Mouse (Mus musculus): ENCODE results near the gene Agpat2. TPM values are rescaled to one million over a fixed set of nuclear protein-coding genes. Genes with fewer than 3 reads are reported as not detected.

The Agpat2 gene
- polyA plus RNA-seq, 1 experiment from 2014 or later: 10.2 TPM

DNA sequence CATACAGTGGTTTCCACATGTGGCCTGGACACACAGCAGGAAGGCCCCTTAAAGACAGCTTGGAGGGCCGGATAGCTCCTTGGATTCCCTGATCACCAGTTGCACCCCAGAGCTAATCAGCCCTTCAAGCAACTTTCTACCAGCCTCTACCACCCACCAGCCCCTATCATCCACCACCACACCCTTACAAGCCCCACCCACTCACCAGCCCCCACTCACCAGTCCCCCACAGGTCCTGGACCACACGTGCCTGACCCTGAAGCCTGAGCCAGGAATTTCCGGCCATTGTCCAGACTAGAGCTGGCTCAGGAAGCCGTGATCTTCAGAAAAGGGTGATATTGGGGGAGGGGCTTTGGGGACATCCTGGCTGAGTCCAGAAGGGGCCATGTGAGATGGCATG is 28.4 kb downstream of the Agpat2 start:
- Histone ChIP-seq H3K36me3 (replicated peaks) (no peaks in the 10 kb centered on the region), H3K9me3 (no peaks in the 10 kb centered on the region), H3K27ac (peak overlapping the region; percentile 78), H3K27me3 (ENCODE audit: poor library complexity, severe bottlenecking) (no peaks in the 10 kb centered on the region), H3K4me1 (peaks cover 67% of the 10 kb centered on the region), H3K4me3 (no peak overlapping the region)
- no peak for DNase-seq (ENCODE audit: extremely low spot score, low spot score)
- 76% methylated on average over 4 of the region's 4 CpGs for WGBS

DNA sequence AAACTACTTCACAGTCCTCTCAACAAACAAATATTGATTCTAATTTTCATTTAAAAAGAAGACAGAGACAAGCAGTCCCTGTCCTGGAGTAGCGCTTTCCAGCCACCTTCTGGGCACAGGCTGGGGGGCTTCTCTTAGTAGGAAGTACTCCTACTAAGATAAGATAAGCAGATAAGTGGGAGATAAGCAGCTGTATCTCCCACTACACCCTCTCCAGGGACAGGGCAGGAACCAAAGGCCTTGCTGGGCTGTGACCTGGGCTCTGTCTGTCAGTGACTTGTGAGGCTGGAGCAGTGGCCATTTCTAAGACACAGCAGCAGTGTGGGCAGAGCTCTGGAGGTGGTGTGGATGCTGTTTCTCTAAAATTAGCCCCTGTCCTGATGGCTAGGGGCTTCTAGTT is 28.8 kb downstream of the Agpat2 start:
- H3K4me3 ChIP-seq: no peak overlapping the region
- H3K9me3 ChIP-seq: no peaks in the 10 kb centered on the region
- peak overlapping the region; percentile 78 for H3K27ac ChIP-seq
- peaks cover 70% of the 10 kb centered on the region for H3K4me1 ChIP-seq
- no peaks in the 10 kb centered on the region for H3K36me3 ChIP-seq (replicated peaks)
- 94% methylated on average over 1 of the region's 1 CpGs for WGBS
- DNase-seq (ENCODE audit: extremely low spot score, low spot score): no peak
- H3K27me3 ChIP-seq (ENCODE audit: poor library complexity, severe bottlenecking): no peaks in the 10 kb centered on the region

GRCm38 (mm10) chr2:26574862-26575261 is 29.4 kb downstream of the Agpat2 start:
- DNase-seq (ENCODE audit: extremely low spot score, low spot score): no peak
- Histone ChIP-seq H3K27me3 (ENCODE audit: poor library complexity, severe bottlenecking) (no peaks in the 10 kb centered on the region), H3K36me3 (replicated peaks) (no peaks in the 10 kb centered on the region), H3K4me3 (no peak overlapping the region), H3K4me1 (peaks cover 72% of the 10 kb centered on the region), H3K27ac (peak overlapping the region; percentile 78), H3K9me3 (no peaks in the 10 kb centered on the region)
- WGBS: 27% methylated on average over 5 of the region's 5 CpGs

DNA sequence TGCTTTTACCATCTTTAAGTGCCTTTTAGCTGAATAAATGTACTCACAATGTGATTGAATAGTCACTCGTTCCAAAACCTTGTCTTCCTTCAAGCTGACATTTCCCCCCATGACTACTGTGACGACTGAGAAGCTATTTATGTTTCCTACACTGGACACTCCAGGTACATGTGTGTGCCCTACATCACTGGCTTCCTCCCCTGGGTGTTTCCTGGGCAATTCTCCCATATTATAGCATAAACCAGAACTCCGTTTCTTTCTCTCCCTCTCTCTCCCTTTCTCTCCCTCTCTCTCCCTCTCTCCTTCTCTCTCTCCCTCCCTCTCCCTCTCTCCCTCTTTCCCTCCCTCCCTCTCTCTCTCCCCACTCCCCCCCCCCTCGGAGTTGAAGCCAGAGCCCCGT is 30.4 kb downstream of the Agpat2 start:
- 43% methylated on average over 5 of the region's 5 CpGs for WGBS
- H3K27ac ChIP-seq: 0 out of 2 replicates have a peak overlapping the region, but pooled peaks have one; percentile 78

GRCm38 (mm10) chr2:26573396-26573795 is 30.8 kb downstream of the Agpat2 start:
- no peak for DNase-seq (ENCODE audit: extremely low spot score, low spot score)
- H3K27ac ChIP-seq: no peak overlapping the region
- 85% methylated on average over 12 of the region's 12 CpGs for WGBS
- H3K9me3 ChIP-seq: no peaks in the 10 kb centered on the region
- no peaks in the 10 kb centered on the region for H3K36me3 ChIP-seq (replicated peaks)
- H3K4me3 ChIP-seq: no peak overlapping the region
- H3K4me1 ChIP-seq: peaks cover 68% of the 10 kb centered on the region
- H3K27me3 ChIP-seq (ENCODE audit: poor library complexity, severe bottlenecking): no peaks in the 10 kb centered on the region

More for the DNA sequence above, 30.4 kb downstream of the Agpat2 start:
- DNase-seq (ENCODE audit: extremely low spot score, low spot score): no peak
- H3K27me3 ChIP-seq (ENCODE audit: poor library complexity, severe bottlenecking): no peaks in the 10 kb centered on the region
- H3K36me3 ChIP-seq (replicated peaks): no peaks in the 10 kb centered on the region
- H3K4me1 ChIP-seq: peaks cover 72% of the 10 kb centered on the region
- H3K4me3 ChIP-seq: no peak overlapping the region
- H3K9me3 ChIP-seq: no peaks in the 10 kb centered on the region

DNA sequence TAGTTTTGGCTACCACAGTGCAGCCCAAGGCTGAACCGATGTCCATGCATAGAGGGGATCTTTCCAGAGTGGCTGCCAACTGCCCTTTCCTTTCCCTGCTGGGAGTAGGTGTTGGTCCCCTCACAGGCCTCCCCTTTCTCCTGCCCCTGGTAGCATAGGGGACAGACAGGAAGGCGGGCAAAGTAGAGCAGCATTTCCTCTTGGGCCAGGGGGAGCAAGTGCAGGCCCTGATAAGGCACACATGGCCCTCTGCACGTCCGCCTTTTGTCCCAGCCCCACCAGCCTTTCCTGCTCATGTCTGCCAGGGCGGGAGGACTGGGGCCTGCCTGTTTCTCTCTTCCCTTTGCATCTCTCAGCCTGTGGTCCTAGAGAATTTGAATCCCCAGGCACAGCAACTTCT is 32.4 kb downstream of the Agpat2 start:
- 77% methylated on average over 5 of the region's 5 CpGs for WGBS
- H3K4me3 ChIP-seq: no peak overlapping the region
- peaks cover 52% of the 10 kb centered on the region for H3K4me1 ChIP-seq
- H3K27me3 ChIP-seq (ENCODE audit: poor library complexity, severe bottlenecking): no peaks in the 10 kb centered on the region
- no peaks in the 10 kb centered on the region for H3K36me3 ChIP-seq (replicated peaks)
- H3K9me3 ChIP-seq: no peaks in the 10 kb centered on the region
- DNase-seq (ENCODE audit: extremely low spot score, low spot score): no peak
- peak overlapping the region; percentile 56 for H3K27ac ChIP-seq

GRCm38 (mm10) chr2:26571400-26571799 is 32.8 kb downstream of the Agpat2 start:
- H3K4me1 ChIP-seq: peaks cover 50% of the 10 kb centered on the region
- 81% methylated on average over 9 of the region's 9 CpGs for WGBS
- H3K4me3 ChIP-seq: no peak overlapping the region
- no peaks in the 10 kb centered on the region for H3K27me3 ChIP-seq (ENCODE audit: poor library complexity, severe bottlenecking)
- no peaks in the 10 kb centered on the region for H3K36me3 ChIP-seq (replicated peaks)
- DNase-seq (ENCODE audit: extremely low spot score, low spot score): no peak
- peak overlapping the region; percentile 56 for H3K27ac ChIP-seq
- H3K9me3 ChIP-seq: no peaks in the 10 kb centered on the region

DNA sequence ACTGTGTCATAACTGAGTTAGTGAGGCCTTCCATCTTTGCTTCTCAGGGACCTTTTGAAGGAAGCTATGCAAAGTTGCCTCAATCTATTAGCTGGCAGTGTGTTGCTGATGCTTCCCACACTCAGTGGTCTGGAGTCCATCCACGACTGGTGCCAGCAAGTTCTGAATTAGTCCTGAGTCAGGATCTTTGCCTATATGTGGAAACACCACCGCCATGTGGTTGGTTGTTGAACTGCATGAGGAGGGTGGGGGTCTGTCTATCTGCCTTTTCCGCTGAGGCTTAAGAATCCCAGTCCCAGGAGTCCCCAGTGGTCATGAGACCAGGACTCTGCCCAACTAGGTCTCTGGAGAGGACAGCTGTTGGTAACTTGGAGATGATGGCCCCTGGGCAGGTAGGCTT is 34.2 kb downstream of the Agpat2 start:
- H3K9me3 ChIP-seq: no peaks in the 10 kb centered on the region
- H3K36me3 ChIP-seq (replicated peaks): no peaks in the 10 kb centered on the region
- H3K27me3 ChIP-seq (ENCODE audit: poor library complexity, severe bottlenecking): no peaks in the 10 kb centered on the region
- peaks cover 41% of the 10 kb centered on the region for H3K4me1 ChIP-seq
- WGBS: 4% methylated on average over 3 of the region's 3 CpGs
- no peak overlapping the region for H3K4me3 ChIP-seq
- H3K27ac ChIP-seq: no peak overlapping the region
- peak; percentile 76 for DNase-seq (ENCODE audit: extremely low spot score, low spot score)

DNA sequence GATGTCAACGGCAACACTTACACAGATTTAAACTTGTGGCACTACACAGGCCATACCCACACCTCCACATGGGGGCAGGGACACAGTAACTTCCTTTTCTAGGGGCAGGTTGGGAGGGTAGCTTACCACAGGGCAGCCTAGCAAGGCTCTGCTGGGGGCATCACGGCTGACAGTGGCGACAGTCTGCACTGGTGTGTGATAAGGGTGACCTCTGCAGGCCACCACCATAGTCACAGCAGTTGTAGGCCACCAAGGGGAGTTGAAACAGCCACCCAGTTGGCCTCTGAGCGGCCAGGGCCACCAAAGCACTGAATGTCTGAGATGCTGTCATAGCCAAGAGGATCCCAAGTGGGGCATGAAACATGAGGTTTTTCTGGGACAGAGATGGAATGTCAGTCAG is 38.0 kb downstream of the Agpat2 start:
- 26% methylated on average over 4 of the region's 4 CpGs for WGBS
- peaks cover 26% of the 10 kb centered on the region for H3K4me1 ChIP-seq
- no peaks in the 10 kb centered on the region for H3K27me3 ChIP-seq (ENCODE audit: poor library complexity, severe bottlenecking)
- H3K4me3 ChIP-seq: no peak overlapping the region
- DNase-seq (ENCODE audit: extremely low spot score, low spot score): peak; percentile 59
- H3K36me3 ChIP-seq (replicated peaks): no peaks in the 10 kb centered on the region
- H3K9me3 ChIP-seq: no peaks in the 10 kb centered on the region
- no peak overlapping the region for H3K27ac ChIP-seq

DNA sequence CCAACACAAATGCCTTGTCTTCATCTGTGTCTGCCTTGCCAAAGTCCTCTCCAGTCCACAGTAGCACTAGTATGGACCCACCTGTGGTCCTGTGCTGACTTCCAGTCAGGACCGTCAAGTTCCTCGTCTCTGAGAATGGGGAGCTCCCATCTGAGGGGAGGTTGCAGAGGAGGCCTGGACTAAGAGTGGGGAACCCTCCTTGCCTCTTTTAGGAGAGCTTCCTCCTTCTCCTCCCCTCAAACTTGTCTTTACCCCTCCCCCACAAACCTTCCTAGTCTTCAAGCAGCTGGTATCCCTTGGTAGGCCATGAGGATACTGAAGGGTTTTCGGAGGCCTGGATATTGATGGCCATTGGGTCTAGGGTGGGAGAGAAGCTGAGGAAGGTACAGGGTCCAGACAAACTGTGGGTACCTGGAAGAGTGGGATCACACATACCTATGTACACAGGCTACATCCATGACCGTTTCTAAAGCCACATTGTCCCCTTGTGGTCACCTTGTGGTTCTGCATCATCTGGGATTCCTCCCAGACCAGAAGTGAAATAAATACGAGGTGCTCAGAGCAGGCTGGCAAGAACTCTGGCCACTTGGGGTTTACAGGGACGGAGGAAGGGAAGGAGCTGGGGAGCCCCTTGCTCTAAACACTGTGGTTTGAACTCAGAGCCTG is 42.7 kb downstream of the Agpat2 start:
- WGBS: 51% methylated on average over 6 of the region's 6 CpGs
- Histone ChIP-seq H3K4me3 (no peak overlapping the region), H3K36me3 (replicated peaks) (no peaks in the 10 kb centered on the region), H3K9me3 (no peaks in the 10 kb centered on the region), H3K27ac (peak overlapping the region; percentile 56), H3K27me3 (ENCODE audit: poor library complexity, severe bottlenecking) (no peaks in the 10 kb centered on the region), H3K4me1 (peaks cover 33% of the 10 kb centered on the region)
- DNase-seq (ENCODE audit: extremely low spot score, low spot score): peak; percentile 49

DNA sequence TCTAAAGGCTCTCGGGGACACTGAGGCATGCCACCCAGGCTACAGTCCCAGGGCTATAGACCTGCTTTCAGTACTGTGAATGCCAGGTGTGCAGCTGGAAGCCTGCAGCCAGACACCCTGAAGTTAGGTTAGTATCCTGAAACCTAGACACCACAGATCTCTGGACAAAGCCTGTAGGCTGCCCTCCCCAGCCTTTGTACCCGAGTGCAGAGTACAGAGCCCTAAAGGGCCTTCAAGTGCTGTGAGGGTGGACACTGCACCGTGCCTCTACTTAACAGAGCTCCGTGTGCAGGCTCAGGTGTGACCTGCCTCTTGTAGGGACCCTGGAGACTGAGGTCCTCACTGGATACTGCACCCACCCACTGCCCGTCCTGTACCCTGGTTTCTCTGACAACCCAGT is 43.7 kb downstream of the Agpat2 start:
- no peaks in the 10 kb centered on the region for H3K9me3 ChIP-seq
- WGBS: 86% methylated on average over 5 of the region's 5 CpGs
- no peaks in the 10 kb centered on the region for H3K36me3 ChIP-seq (replicated peaks)
- H3K4me3 ChIP-seq: no peak overlapping the region
- DNase-seq (ENCODE audit: extremely low spot score, low spot score): no peak
- peak overlapping the region; percentile 56 for H3K27ac ChIP-seq
- H3K27me3 ChIP-seq (ENCODE audit: poor library complexity, severe bottlenecking): no peaks in the 10 kb centered on the region
- peaks cover 28% of the 10 kb centered on the region for H3K4me1 ChIP-seq

DNA sequence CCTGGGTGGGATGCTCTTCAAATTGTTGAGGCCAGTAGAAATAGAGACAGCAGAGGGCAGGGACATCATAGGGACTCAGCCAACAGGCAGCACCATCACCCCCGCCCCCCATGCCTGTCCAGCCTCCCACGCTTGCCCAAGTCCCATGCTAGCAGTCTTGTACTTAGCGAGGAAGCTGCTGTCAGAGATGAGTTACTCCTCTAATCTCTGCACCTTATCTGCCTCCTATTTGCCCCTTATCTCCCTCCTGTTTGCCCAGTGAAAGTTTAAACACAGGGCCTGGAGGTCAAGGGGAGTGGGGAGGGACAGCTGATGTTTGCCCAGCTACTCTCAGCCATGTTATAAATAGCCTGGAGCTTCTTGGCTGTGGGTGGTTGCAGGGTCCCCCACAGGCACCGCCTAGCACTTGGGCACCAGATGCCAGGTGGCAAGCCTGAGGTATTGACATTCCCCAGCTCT is 47.7 kb downstream of the Agpat2 start:
- no peak for DNase-seq (ENCODE audit: extremely low spot score, low spot score)
- H3K27ac ChIP-seq: peak overlapping the region; percentile 37; the same call in 1 of the 2 replicates

DNA sequence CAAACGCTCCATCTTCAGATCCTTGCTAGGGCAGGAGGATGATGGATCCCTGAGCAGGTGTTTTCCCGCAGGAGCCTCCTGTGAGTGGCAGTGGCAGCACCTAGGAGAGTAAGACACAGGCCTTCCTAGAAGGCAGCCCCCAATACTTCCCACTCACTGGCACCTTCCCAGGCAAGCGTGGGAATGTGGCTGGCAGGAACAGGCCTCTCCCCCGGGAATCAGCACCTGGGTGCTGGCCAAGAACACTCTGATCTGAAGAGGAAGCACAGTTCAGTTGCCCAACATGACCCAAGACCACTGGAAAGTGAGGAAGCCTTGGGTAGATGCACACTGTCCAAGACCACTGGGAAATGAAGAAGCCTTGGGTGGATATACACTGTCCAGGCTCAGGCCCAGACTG is 49.1 kb downstream of the Agpat2 start:
- no peak for DNase-seq (ENCODE audit: extremely low spot score, low spot score)
- Histone ChIP-seq H3K9me3 (no peaks in the 10 kb centered on the region), H3K4me3 (no peak overlapping the region), H3K27me3 (ENCODE audit: poor library complexity, severe bottlenecking) (no peaks in the 10 kb centered on the region), H3K27ac (0 out of 2 replicates have a peak overlapping the region, but pooled peaks have one; percentile 8), H3K4me1 (peaks cover 16% of the 10 kb centered on the region), H3K36me3 (replicated peaks) (no peaks in the 10 kb centered on the region)
- 84% methylated on average over 4 of the region's 4 CpGs for WGBS

More for the DNA sequence above, 47.7 kb downstream of the Agpat2 start:
- Histone ChIP-seq H3K27me3 (ENCODE audit: poor library complexity, severe bottlenecking) (no peaks in the 10 kb centered on the region), H3K36me3 (replicated peaks) (no peaks in the 10 kb centered on the region), H3K4me3 (no peak overlapping the region), H3K9me3 (no peaks in the 10 kb centered on the region), H3K4me1 (peaks cover 28% of the 10 kb centered on the region)
- 69% methylated on average over 4 of the region's 4 CpGs for WGBS

All from forebrain, embryonic 10.5 days (tissue).